Mouse (Mus musculus) retina, embryonic 14.5 days (tissue): ENCODE measurements around the gene Phf21b.
A peak's percentile ranks its signal among the peaks of the same experiment; 100 is the strongest.
"Not testable (repeated sequence)": the region's sequence is repeated elsewhere in the genome, so short reads cannot be mapped to it uniquely, and the experiment has no call there.

Experiments used
- DNase-seq: peaks from one replicate; pipeline ENCODE4 v3.0.0-alpha.2; 2015; ENCODE audit warnings: low spot score

Phf21b gene

DNA sequence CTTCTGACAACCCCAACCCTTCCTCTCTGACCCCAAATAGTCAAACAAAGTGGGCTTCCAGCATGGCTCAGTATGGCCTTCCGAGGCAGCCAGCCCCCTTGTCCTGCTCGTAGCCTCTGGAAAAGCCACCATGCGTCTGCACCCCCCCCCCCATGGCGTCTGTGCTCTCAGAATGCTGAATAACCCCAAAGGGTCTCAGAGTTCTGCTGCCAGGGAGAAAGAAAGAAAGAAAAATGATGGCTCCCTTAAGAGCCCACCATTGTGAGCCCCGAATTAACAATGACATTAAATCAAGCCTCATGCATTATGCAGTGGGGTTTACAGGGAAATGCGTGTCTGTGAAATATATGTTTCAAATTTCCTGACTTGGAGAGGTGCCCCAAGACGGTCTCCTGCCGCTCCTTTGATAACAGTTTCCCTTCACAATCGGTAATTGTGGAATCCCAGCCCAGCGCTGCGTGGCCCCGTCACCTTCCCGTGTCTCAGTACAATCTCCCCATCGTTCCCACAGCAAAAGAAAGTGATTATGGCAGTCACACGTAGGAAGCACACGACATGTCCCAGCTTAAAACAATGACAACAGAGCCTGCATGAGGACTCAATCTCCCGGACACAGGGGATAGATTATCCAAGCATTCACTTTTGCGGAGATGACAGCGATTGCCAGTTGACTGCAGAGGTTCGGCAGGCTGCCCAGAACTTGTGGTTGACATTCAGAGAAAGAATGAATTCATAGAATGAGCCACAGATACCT is 80.3 kb downstream of the Phf21b start:
- no peak for DNase-seq

DNA sequence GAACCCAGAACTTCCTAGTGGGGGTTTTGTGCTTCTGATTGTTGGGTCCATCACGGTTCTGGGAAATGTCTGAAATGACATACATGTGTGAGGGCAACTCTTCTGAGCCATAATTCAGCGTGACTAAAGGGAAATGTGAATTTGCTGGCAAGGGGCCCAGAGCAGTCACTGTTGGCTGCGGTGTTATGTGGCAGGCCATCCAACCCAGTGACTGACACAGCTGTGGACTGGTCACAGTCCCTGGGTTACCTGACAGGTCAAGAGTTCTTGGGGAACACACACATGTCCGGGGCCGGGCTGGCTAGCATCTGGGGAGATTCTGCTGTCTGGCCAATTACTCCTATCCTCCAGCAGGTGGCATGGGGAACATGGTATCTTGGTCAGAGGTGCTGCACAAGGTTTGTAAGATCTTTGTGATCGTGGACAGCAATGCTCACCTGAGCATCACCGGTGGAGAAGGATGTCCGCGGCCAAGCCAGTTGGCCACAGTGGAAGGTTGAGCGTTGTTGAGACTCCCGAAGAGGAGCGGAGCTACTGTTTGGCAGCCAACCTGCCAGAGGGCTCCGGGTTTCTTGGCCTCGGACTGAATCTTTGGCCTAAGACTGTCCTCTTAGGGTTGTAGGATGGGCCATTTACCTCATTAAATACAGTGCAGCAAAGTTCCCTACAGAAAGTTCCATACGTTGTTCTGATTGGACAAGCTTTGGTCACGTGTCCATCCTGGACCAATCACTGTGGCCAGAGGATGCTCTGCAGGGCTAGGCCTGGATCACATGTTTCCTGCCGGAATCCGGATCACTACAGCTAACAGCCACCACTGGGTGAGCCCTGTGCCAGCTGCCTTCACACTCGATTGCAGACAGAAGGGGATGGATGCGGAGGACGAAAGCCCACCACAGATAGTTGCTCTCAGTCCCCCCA is 83.4 kb downstream of the Phf21b start:
- DNase-seq = peak; percentile 52

DNA sequence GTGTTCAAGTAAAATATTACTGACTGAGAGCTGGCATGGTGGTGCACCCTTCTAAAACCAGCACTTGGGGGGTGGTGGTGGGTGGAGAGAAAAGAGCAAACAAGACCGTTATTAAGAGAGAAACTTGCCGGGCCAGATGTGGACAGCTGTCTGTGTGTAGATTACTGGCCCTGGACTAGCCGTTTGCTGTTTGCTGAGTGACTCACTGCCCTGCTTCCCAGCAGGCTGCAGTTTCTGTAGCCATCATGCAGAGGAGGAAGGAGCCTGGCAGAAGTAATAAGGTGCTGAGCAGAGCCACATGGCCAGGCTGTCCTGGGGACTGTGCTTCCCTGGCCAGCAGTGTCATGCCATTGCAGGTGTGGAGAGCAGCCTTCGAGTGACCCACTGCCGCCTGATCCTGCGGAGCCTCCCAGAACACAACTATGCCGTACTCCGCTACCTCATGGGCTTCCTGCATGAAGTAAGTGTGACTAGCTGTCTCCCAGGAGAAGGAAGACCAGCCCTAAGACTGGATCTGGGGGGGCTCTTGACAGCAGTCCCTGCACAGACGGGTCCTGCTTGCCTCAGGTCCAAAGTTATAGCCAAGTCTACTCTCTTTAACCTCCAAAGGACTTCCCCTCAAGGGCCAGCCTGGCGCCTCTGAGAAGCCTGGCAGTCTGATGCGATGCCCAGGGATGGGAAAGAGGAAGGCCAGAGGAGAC is 86.1 kb downstream of the Phf21b start:
- no peak for DNase-seq

DNA sequence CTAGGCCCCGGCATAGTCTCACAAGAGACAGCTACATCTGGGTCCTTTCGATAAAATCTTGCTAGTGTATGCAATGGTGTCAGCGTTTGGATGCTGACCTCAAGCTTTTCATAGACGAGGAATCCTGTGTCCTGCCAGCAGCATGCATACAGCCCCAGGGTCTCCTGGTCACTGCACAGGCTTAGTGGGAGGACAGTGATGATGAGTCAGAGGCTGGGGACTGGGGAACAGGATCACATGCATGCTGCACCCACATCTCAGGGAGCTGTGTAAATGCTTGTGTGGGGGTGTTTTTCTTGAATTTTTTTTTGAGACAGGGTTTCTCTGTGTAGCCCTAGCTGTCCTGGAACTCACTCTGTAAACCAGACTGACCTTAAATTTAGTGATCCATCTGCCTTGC is 87.3 kb downstream of the Phf21b start:
- not testable (repeated sequence) for DNase-seq

DNA sequence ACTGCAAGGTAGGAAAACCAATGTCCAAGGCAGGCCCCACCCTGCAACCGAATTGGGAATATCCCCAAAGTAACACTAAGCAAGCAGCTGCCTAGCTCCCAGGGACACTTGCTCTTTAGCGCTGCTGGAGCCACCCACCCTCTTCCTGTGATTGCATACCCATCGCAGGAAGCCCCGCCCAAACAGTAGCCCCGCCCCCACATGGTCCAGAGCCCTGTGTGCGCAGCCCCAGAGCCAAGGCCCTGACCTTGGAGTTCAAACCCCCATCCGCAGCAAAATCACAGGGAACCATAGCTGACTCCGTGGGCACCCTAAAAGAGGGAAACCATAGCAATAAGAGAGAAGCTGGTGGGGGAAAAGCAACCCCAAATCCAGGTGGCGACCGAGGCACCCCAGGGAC is 89.2 kb downstream of the Phf21b start:
- DNase-seq = no peak

DNA sequence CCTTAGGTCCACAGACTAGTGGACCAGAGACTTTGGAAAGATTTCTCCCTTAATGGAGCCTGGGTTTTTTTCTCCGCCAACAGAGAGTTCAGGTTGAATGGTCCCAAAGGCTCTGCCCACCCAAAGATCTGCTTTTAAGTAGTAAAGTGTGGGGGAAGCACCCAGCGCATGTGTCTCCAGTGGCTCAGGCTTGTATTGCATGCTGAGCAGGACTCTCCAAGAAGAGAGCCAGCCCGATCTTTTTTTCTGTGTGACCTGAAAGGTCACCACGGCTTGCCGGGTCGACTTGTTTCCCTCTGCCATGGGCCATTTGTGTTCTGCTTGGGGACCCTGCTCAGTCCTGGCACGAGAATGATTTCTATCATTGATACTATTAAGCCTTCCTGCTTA is 92.4 kb downstream of the Phf21b start:
- peak; percentile 49 for DNase-seq

DNA sequence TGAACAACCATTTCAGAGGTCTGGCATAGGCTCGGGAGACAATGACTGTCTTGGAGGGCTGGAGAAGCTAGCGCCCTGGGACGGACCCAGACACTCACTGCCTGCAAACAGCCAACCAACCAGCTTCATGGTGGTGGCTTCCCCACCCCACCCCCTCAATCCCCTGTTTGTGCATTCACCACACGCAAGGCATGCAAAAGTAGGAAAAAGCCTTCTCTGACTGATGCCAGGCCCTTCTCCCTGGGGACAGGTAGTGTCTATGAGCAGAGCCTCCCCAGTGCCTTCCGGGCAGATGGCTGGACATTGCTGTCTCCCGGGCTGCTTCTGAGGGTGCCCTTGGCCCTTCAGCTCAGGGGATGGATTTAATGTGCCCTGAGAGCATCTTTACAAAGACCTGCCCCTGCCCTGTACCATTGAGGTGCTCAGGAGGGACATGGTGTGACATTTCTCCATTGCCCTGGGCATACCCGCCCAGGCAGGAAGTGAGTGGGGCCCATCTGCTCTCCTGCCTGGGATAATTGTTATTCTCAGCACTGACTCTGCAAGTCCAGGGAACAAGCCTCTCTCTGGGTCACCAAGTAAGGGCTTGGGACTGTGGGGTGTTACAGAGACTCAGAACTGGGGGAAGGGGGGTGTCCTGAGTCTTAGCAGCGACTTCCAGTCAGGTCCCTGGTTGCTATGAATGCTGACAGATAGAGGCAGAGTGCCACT is 93.0 kb downstream of the Phf21b start:
- no peak for DNase-seq

DNA sequence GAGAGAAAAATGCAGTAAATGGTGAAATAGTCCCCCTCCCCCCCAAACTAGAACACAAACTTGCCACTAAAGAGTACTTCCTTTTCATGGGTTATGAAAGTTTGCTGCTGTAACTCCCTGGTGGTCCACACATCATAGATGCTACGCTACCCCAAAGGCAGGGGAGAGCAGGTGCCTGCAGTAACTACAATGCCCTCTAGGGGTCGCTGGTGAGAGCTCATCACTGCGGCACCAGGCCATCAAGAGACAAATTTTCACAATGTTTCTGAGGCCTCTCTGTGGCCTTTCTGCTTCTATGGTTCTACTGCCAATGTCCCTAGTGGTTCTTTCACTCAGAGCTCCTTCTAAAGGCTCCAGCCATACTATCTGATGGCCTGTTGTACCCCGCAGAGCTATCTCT is 97.4 kb downstream of the Phf21b start:
- peak; percentile 85 for DNase-seq

DNA sequence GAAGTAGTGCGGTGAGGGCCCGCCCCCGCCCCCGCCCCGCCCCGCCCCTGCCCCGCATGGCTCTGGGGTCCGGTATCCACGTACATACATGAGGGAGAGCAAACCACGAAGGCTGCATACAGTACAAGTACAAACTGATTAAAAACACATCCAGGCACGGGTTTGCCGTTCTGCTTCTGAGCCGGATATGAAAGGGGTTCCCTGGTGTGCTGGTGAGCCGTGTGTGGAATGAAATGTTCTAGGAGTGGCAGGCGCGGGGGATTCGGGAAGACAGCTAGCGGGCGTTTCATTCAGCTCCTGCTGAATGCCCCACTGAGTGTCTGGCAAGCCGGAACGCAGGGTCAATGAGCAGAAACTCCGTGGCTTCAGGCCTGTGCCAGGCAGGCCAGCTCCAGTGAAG is 99.4 kb downstream of the Phf21b start:
- DNase-seq = peak; percentile 43

DNA sequence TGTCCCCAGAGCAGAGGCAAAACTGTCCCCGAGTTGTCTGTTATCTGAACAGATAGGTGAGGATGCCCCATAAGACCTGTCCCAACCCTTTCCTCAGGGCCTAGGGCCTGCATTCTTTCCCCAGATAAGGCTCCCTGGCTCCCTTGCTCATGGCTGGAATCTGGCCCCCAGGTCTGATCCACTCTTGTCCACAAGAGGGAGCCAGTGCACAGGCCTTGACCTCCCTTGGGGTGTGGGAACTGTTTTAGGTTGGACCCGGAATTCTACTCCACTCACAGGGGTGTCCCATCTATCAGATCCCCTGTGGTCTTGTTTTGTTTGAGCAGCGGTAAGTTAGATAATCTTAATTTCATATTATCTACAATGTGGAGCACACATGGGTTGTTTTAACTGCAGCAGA is 100.9 kb downstream of the Phf21b start:
- peak; percentile 89 for DNase-seq

DNA sequence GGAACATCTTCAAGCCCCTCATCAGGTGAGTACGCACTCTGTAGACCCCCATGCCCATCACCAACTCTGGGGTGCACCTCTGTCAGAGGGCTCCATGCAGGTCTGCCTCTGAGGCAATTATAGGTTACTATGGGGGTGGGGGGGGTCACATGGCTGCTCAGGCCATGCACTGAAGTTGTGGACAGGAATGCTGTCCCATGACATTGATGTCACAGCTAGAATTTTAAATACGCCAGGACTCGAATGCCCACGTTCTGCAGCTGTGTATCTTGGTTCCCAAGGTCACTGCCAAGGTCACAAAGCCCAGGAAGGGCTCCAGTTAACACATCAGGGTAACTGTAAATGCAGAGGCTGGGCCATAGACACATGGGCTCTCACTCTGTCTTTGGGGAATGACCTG is 110.0 kb downstream of the Phf21b start:
- DNase-seq = no peak

DNA sequence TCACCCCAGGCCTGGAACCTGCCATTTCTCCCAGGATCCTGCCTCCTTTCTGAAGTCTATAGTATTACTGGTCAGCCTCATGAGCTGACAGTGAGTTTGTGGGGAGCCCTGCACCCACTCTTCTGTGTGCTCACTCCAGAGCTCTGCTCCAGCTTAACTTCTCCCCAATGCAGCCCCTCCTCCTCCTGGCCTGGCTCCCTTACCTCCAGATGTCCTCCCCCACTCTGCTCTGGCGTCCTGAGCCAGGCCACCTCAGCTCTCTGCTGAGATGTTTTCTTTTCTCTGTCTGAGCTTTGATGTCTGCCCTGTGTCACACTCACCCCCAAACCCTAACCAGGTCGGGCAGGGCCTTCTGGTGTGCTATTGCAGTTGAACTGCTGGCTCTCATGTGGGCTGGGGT is 111.5 kb downstream of the Phf21b start:
- no peak for DNase-seq

DNA sequence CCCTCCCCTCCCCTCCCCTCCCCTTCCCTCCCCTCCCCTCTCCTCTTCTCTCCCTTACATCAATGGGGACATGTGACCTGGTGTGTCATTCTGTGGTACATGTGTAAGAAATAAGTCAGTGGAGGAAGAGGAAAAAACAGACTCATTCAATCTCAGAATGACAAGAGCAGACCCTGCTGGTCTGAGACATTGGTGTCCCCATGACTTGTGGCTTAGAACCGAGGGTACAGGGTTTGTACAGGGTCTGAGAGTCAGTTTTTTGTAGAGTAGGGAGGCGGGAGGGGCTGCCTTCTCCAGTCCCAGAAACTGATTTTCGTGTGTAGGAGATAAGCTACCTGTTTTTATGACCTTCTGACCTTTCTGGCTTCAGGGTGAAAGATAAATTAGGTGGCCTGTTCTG is 112.5 kb downstream of the Phf21b start:
- no peak for DNase-seq

DNA sequence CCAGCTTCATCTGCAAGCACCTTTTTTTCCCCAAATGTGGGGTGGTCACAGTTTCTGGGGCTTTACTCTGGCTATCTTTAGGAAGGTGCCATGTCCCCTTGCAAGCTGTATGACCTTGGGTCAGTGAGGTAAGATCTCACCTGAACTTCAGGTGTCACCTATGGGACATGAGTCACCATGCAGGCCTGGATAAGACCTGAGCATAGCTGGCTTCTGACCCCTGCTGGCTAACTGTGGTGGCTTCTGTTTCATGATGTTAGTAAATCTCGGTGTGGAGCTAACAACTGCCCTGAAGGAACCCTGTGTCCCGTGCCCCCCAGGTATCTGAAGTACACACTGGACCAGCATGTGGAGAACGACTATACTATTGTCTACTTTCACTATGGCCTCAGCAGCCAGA is 114.3 kb downstream of the Phf21b start:
- DNase-seq = no peak

DNA sequence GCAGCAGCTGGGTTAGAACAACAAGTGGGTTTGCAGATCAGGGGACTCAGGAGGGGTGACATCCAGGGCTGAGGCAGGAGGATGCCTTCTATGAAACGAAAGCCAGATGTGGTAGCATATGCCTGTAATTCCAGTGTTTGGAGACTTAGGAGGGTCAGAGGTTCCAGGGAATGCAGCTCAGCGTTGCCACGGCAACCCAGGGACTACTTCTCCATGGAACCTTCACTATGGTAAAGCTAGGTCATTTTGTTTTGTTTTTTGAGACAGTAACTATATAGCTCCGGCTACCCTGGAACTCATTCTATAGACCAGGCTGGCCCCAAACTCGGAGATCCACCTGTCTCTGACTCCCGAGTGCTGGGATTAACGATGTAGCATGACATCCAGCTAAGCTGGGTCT is 117.6 kb downstream of the Phf21b start:
- no peak for DNase-seq

DNA sequence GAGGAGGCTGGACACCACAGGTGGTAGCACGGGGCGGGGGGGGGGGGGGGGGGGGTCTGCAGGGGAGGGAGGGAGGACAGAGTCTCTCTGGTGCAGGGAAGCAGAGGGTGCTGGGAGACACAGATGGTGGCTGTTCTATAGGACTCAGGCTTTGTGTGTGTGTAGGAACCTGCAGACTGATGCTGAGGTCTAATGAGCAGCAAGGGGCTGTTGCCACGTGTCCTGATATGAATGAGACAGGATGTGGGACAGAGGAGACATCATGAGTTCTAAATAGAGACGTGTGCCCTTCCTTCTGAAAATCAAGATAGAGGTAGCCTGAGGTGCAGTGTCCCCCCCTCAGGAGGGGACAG is 118.9 kb downstream of the Phf21b start:
- no peak for DNase-seq

DNA sequence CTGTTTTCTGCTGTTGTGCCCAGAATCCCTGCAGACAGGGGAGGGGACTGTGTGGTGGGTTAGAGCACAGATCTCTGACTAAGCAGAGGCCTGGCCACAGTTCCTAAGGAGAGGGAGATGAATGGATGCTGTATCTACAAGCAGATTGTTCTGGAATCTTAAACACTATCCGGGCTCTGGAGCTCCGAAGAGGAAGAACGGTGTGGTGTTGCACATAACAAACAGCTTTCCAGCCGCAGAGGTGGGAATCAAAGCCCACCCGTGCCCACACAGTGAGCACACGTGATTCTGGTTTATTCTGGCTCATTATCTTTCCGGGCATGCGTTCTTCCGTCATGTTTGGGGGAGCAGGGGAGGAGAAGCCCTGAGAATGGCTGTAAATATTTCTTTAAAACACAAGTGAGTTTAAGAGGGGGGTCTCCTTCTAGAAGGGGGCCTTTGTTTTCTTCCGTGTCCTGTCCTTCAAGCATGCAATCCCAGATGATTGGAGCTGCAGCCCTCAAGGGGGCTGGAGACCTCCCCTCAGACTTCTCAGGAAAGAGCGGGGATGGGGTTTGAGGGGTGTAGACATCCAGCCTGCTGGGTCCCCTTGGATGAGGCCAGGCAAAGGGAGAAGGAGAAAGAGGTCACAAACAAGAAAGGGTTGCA is 119.4 kb downstream of the Phf21b start:
- no peak for DNase-seq
